Mouse (Mus musculus): ENCODE measurements around the gene Bysl.

Gene Bysl

GRCm38 (mm10) chr17:47594183-47594968, 16.9 kb downstream of the Bysl start:
- DNase-seq (ENCODE audit: low read depth): no peak

- DNase-seq (ENCODE audit: low read depth): no peak
Measured at GRCm38 (mm10) chr17:47593854-47594182, 17.5 kb downstream of the Bysl start.

- peak; percentile 66 for DNase-seq (ENCODE audit: low read depth)
Measured at GRCm38 (mm10) chr17:47593215-47593853, 18.0 kb downstream of the Bysl start.

- DNase-seq (ENCODE audit: low read depth): no peak
Measured at GRCm38 (mm10) chr17:47591073-47591472, 20.2 kb downstream of the Bysl start.

GRCm38 (mm10) chr17:47588517-47588916, 22.8 kb downstream of the Bysl start:
- no peak for DNase-seq (ENCODE audit: low read depth)

GRCm38 (mm10) chr17:47580962-47581361, 30.3 kb downstream of the Bysl start:
- no peak for DNase-seq (ENCODE audit: low read depth)

GRCm38 (mm10) chr17:47578655-47579054, 32.6 kb downstream of the Bysl start:
- DNase-seq (ENCODE audit: low read depth): no peak

GRCm38 (mm10) chr17:47574830-47575229, 36.5 kb downstream of the Bysl start:
- DNase-seq (ENCODE audit: low read depth): no peak

- DNase-seq (ENCODE audit: low read depth): no peak
Measured at GRCm38 (mm10) chr17:47574028-47574427, 37.3 kb downstream of the Bysl start.

GRCm38 (mm10) chr17:47572436-47572835, 38.9 kb downstream of the Bysl start:
- no peak for DNase-seq (ENCODE audit: low read depth)

GRCm38 (mm10) chr17:47571621-47572020, 39.7 kb downstream of the Bysl start:
- DNase-seq (ENCODE audit: low read depth): no peak

- no peak for DNase-seq (ENCODE audit: low read depth)
Measured at GRCm38 (mm10) chr17:47568951-47569527, 42.3 kb downstream of the Bysl start.

GRCm38 (mm10) chr17:47568389-47568788, 42.9 kb downstream of the Bysl start:
- no peak for DNase-seq (ENCODE audit: low read depth)

GRCm38 (mm10) chr17:47567271-47567670, 44.0 kb downstream of the Bysl start:
- no peak for DNase-seq (ENCODE audit: low read depth)

GRCm38 (mm10) chr17:47566133-47566532, 45.2 kb downstream of the Bysl start:
- no peak for DNase-seq (ENCODE audit: low read depth)

GRCm38 (mm10) chr17:47564612-47565011, 46.7 kb downstream of the Bysl start:
- DNase-seq (ENCODE audit: low read depth): no peak

GRCm38 (mm10) chr17:47562875-47563274, 48.4 kb downstream of the Bysl start:
- DNase-seq (ENCODE audit: low read depth): no peak

- no peak for DNase-seq (ENCODE audit: low read depth)
Measured at GRCm38 (mm10) chr17:47559726-47560125, 51.6 kb downstream of the Bysl start.

GRCm38 (mm10) chr17:47557179-47557578, 54.1 kb downstream of the Bysl start:
- DNase-seq (ENCODE audit: low read depth): no peak

- DNase-seq (ENCODE audit: low read depth): no peak
Measured at GRCm38 (mm10) chr17:47554621-47555020, 56.7 kb downstream of the Bysl start.

- no peak for DNase-seq (ENCODE audit: low read depth)
Measured at GRCm38 (mm10) chr17:47552994-47553393, 58.3 kb downstream of the Bysl start.

GRCm38 (mm10) chr17:47551049-47551448, 60.2 kb downstream of the Bysl start:
- no peak for DNase-seq (ENCODE audit: low read depth)

Measured in fibroblast of lung, adult 2 months (primary cell).